Mouse (Mus musculus): ENCODE measurements around the gene Cd3e.

GRCm38 (mm10) chr9:45018031-45018430, 8.6 kb upstream of the Cd3e start:
- TF ChIP-seq CTCF (IDR thresholded peaks at IDR 0.05; ENCODE audit: low read depth) (no peak), EP300 (IDR thresholded peaks at IDR 0.05; ENCODE audit: low read depth) (no peak)
